Mouse (Mus musculus): ENCODE data around the gene Tfeb.
A peak's percentile ranks its signal among the peaks of the same experiment; 100 is the strongest.

Gene Tfeb

DNA sequence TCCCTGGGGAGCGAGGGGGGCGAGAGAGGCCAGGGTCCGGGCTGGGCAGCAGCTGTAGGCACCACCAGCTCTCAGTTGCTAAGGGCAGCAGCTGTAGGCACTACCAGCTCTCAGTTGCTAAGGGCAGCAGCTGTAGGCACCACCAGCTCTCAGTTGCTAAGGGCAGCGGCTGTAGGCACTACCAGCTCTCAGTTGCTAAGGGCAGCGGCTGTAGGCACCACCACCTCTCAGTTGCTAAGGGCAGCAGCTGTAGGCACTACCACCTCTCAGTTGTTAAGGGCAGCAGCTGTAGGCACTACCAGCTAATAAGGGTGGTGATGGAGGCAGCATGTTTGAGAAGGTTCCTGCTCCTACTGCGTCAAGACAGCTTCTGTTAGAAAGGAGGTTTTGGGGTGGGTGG lies 52.2 kb downstream of the Tfeb start:
- DNase-seq (ENCODE audit: low read depth): no peak

DNA sequence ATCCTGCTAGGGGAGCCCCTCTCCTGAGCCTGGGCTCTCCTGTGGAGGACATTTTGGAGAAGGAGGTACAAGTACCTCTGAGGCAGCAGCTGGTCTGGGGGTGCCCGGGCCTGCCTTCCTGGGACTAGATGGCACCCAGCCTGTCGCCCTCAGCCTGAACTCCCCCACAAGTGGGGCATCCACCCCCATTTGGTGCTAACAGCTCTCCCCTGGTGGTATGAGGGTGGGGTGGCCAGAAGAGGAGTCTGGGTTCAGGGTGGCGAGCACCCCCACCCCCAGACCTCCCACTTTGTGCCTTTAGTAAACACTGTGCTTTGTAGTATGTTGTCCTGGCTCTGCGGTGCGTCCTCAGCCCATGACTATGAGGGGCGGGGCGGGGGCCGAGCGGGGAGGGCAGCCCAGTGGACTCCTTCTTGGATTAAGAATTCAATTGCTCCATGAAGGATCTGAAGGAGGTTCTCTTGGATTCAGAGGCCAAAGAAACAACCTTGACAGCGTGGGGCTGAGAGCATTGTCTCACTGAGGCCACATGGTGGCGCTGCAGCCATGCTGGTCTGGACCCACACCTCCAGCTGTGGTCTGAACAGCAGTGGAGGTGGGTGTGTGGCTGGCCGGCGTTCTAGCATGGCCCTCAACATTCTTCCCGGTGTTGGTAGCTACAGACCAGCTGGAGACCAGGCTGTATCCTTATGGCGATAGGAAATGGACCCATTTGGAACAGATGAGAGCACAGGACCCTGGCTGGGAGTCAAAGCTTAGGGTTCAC lies 55.5 kb downstream of the Tfeb start:
- DNase-seq (ENCODE audit: low read depth): peak; percentile 71

DNA sequence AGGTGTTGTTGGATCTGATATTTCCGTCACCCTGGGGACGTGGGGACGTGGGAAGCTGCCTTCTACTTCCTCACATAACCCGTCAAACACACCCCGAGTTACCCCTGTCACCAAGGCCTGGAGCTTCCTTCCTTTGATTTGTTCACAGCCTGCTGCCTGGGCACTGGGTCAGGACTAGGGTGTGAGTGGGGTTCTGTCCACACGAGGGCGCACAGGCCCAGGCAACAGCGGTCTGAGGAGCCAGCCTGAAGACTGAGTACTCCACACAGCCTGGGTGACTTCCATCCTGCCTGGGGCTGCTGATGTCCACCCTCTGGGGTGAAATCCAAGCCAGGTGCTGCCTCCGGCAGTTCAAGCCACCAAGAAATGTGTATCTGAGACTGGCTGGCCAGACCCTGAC lies 56.5 kb downstream of the Tfeb start:
- DNase-seq (ENCODE audit: low read depth): peak; percentile 82

DNA sequence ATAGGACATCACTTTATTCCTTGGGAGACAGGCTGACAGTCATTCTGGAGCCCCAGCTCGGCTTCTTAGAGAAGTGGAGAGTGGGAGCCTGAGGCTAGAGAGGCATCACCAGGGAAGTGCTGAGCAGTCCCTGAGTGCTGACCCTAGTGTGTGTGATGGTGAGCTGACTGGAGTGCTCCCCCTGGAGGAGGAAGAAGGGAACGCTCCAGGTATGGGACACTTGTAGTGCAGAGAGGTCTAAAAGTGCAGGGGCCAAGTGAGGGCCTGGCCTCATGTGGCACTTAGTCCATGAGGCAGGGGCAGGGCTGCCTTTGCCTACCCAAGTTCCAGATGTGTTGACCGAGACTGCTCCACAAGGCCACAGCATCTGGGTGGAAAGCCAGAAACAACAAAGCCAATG lies 58.6 kb downstream of the Tfeb start:
- peak; percentile 66 for DNase-seq (ENCODE audit: low read depth)

DNA sequence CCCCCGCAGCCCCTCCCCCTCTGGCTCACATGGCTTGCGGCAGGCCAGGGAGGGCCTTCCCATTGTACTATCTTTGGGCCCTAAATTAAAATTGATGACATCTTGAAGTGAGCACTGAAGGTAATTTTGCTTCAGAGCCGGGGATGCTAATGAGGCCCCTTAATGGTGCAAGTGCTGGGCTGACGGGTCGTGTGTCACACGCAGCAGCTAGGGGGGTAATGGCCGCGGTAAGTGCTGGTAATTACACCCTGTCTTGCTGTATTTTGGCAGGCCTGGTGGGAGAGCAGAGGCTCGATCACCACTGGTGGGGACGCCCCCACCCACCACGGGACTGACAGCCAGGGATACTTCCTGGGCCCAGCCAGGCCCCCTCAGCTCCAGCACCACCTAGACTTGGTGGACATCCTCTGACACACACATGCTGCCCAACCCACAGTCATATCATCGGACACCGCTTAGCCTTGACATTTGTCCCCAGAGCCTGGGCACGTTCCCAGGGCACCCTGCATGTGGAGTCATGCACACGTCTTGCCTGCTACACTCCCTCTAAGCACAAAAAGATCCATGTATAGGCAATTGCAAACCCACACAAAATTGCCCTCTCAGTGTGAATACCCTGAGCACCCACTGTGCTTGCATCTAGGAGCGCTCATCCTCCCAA lies 59.5 kb downstream of the Tfeb start:
- DNase-seq (ENCODE audit: low read depth): no peak

DNA sequence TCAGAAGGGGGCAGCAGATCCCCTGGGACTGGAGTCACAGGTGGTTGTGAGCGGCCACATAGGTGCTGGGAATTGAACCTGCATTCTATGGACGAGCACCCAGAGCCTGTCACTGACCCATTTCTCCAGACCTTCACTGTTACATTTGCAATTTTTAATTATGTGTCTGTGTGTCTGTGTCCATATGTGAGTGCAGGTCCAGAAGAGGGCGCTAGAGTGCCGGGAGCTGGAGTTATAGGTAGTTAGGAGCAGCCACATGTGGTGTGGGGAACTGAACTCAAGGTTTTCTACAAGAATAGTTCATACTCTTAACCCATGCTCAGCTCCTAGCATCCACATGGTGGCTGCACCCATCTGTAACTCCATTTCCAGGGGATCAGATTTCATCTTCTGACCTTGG lies 60.1 kb downstream of the Tfeb start:
- peak; percentile 17 for DNase-seq (ENCODE audit: low read depth)

DNA sequence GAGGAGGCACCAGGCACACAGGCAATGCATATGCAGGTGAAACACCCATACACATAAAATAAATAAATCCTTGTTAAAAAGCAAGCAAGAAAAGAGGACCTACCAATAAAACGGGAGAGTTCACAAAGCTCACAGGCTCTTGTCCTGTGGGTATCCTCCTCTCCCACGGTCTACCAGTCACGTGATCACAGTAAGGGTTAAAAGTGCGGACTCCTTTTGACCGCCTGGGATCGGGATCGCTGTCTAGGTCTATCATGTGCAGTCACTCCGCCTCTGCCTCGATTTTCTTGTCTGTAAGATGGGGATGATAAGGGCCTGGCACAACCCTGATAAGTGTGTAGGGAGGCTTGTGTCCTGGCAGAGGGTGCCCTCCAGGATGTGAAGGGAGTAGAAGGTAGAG lies 60.6 kb downstream of the Tfeb start:
- no peak for DNase-seq (ENCODE audit: low read depth)

DNA sequence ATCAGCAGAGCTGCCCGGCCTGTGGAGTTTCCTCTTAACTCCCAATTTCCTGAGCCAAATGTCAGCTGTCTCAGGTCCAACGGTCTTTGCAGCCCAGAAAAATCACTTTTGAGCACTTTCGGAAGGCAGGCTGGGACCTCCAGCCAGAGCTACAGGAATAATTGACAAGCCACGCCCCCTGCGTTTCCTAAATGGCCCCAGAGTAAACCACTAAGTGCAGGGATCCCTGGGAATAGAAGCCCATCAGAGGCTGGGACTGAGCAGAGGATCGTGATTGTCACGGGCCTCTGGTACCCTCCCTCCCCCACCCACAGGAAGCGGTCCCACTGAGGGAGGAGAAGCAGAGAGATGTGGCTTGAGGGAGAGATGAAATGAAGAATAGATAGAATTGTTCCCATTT lies 66.0 kb downstream of the Tfeb start:
- DNase-seq (ENCODE audit: low read depth): no peak

DNA sequence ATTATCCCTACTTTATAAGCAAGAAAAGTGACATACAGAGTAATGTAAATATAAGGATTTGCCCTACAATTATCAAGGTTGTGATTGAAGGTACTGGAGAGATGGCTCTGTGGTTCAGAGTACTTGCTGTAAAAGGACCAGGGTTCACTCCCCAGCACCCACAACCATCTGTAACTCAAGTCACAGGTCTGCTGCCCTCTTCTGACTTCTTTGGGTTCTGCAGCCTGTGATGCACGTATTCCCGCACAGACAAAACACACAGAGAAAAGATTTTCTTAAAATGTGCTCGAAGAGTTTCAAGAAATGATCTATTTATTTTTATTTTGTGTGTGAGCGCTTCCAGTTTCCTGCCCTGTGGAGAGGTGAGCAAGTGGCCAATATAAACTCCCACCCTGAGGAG lies 66.8 kb downstream of the Tfeb start:
- DNase-seq (ENCODE audit: low read depth): no peak

DNA sequence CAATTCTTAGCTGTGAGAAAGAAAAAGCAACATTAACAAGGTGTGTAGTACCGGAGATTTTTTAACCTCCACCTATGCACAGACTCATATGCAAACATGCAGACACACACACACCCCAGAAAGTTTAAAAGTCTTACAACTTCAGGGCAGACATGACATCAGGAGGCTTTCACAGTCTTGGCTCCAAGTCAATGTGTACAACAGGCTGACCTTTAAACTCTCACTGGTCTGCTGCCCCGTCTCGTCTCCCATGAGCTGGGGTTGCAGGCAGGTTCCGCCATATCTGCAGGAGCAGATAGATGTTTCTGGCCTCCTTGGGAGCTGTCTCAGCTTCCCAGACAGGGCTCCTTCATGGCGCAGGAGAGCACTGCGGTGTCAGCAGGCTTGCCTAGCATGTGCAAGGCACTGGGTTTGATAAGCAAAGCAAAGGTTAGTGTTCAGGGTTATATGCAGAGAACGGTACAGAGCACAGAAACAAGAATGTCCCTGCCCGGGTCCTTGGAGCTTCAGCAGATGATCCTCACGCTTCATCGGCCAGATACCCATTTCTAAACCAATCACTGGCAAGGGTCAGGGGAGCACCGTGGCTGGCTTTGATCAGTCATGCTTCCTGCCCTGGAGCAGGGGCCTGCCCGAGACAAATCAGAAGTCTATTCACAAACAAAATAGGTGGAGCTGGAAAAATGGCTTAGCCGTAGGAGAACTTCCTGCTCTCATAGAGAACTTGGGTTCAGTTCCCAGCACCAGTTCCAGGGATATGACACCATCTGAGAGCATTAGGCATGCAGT lies 68.4 kb downstream of the Tfeb start:
- DNase-seq (ENCODE audit: low read depth): no peak

DNA sequence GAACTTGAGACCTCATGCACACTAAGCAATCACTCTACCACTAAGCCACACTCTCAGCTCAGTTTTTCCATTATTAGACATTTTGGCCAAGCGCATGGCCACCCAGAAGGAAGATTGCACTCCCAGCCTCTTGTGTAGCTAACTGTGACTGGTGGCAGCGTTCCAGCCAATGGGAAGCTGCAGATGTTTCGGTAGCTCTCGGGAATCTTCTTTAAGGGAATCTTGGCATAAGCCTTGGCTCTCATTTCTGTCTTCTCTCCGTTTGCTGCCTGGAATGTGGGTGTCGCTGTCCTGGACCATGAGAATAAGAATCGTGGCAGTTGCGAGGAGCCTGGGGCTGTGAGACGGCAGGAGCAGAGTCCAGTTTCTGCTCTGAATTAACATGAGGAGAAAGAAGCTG lies 69.4 kb downstream of the Tfeb start:
- DNase-seq (ENCODE audit: low read depth): no peak

DNA sequence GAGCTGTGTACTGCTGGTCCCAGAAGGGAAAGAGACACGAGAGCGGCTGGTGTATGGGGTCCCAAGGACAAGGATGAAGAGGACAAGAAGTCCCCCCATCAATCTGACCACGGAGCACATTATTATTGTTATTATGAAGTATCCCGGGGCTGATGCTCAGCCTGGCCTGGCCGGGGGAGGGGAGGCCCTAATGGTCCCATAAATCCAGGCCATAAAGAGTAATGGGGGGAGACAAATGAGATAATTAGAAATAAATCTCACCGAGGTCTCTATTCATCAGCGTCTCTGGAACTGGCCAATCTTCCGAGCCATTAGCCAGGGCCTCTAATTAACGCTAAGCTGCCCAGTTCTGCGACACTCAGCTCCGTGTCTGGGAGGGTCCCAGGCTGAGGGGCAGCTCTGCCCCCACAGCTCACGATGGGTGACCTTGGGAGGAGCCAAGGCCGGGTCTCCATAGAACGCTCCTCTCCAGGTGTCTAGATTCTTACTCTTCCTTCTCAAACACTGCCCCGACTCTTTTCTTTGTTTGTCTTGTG lies 74.5 kb downstream of the Tfeb start:
- DNase-seq (ENCODE audit: low read depth): no peak

DNA sequence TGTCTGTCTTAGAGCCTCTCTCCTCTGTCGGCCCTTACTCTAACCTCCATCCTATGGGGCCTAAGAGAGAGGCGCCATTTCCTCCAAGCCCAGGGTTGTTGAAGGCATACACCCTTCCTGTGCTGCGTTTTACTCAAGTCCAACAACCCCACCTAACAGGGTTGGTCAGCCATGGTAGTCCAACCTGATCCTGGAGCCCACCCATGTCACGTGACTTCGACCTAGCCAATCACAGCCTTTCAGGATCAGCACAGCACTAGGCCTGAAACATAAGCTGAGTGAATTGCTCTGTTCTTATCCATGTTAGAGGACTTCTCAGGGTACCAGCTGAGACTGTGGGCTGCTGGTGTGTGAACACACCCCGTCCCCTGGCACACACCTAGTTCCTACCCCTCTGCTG lies 75.4 kb downstream of the Tfeb start:
- DNase-seq (ENCODE audit: low read depth): no peak

DNA sequence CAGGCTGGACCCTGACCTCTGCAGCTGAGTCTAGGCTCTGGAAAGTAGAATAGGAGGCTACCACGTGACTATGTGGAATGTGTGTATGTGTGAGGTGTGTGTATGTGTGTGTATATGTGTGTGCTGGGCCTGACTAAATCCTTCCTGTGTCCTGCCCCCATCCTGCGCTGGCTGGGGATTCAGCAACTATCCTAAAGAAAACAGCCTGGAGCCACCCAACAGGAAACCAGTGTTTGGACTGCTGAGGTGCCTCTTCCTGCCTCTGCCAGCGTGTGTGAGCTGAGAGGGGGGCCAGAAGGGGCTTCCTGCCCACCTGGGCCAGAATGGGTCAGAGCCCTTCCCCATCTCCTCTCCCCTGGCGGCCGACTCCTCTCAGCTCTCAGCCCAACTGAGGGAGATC lies 76.8 kb downstream of the Tfeb start:
- DNase-seq (ENCODE audit: low read depth): no peak

DNA sequence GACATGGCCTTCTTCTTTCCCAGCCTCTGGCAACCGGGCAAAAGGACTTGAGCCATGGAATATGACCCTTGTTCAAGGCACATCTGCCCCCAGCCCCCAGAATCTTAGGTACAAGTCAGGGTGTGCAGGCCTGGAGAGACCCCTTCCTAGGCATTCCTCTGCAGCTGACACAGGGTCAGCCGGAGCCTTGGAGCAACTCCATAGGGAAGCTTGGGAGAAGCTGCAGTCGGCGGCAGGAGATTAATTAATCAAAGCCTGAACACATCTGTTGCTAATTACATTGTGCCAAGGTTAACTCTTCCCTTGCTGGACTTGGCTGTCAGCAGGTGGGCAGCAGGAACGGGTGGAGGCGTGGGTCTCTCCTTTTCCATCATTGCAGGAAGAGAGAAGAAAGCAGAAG lies 77.7 kb downstream of the Tfeb start:
- no peak for DNase-seq (ENCODE audit: low read depth)

DNA sequence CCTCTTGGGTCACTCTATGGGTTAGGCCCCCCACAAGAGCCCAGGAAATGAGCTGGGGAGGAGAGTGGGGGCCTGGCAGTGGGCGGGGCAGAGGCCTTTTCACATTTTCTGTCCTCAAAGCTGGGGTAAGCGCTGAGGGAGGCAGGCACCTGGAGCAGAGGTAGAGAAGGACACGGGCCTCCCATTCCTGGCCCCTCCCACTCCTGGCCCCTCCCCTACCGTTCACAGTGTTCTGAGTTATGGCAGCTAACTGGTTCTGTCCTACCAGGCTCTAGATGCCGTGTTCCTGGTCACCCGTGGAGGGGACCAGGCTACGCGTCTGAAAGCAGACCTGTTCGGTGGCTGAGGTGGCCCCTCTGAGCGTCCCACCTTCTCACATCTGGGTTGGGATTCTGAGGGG lies 78.6 kb downstream of the Tfeb start:
- no peak for DNase-seq (ENCODE audit: low read depth)

DNA sequence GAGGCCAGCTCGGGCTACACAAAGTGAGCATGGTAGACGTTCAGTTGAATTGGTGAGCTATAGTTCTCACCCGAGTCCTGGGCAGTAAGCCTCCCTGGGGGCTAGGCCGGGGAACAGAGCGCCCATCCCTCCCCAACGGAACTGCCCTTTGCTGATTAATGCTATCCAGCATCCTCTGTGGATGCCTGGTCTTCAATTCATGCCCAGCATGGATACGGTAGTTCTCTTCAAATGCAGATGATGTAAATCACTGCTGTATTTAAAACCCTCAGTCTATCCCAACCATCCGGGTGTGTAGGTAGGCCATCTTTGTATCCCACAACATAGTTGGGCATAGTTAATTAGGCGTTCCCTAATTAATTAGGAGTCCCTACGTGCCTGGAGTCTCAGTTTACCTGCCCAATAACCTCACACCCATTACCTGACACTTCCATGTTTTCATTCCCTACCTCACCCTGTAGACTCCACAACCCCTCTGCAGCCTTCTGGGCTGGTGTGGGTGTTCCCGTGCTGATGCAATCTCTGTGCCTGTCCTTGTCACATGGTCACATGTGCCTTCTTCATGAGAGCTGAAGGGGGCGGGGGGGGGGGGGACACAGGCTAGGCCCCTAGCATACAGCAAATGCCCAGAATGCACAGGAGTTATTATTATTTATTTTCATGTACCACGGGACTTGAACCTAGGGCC lies 81.4 kb downstream of the Tfeb start:
- DNase-seq (ENCODE audit: low read depth): no peak

DNA sequence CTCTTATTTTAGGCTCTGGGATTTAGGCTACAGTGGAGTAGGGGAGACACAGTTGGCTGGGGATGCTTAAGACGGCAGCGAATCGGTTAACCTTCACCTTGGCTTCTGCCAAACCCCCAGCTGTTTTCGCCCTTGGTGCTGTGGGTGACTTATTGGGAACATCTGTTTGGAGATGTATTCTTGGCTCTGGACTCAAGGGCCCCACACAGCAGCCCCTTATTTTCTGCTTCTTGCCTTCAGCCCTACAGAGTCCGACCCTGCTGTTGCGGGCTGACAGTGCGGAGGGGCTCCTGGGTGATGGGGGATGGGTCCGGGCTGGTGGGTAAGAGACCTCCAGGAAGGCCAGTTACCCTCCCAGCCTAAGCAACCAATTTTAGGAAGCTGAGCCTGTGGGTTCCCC lies 84.5 kb downstream of the Tfeb start:
- DNase-seq (ENCODE audit: low read depth): no peak

DNA sequence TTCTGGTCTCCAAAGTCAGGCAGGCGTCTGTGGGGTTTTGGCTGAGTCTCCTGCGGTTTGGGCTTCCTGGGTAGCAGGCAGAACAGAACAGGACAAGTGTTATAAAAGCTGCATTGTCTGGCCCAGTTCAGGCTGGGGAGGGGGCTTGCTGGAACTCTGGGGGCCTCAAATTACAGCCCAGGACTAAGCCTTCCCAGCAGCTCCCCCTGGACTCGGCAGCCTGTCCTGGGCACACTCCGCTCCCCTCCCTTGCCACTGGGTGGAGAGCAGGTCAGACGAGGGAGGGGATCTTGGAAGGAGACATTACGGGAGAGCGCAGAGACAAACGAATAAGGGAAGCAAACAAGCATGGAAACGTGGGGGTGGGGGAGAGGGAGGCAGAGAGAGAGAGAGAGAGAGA lies 94.3 kb downstream of the Tfeb start:
- no peak for DNase-seq (ENCODE audit: low read depth)

DNA sequence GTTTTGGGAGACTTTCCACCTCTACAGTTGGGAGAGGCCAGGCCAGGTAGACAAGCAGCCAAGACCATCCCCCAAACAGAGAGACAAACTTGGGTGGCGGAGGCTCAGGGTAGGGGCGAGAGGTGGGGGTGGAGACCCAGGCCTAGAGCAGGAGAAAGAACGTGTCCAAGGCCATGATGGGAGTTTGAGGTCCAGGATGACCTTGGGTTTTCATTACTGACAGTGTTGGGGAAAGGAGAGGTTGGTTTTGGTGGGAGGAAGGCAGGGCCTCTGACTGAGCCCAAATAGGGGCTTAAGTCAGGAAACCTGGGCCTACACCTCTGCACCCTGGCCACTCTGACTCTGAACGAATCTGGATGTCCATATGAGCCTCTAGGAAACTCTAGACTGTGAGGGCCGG lies 94.9 kb downstream of the Tfeb start:
- no peak for DNase-seq (ENCODE audit: low read depth)

DNA sequence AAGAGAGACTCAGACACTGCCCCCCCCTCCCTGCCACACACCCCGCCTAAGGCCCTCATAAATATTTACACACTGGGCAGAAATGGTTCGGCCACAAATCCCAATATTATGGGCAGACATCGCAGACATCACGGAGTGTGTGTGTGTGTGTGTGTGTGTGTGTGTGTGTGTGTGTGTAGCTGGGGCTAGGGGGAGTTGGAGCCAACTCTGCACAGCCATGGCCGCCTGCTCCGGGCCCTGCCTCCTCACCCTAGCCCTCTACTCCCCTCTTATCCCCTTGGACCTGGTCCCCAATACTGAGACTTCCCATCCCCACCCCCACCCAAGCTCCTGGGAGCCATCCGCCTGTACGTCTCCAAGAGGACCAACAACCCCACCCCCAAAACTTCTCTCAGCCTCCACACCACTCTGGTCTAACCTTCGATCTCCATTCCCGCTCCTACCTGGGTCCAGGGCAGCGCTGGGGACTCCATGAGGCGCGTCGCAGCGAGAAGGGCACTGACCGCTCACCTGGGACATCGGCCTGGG lies 95.7 kb downstream of the Tfeb start:
- peak; percentile 21 for DNase-seq (ENCODE audit: low read depth)

DNA sequence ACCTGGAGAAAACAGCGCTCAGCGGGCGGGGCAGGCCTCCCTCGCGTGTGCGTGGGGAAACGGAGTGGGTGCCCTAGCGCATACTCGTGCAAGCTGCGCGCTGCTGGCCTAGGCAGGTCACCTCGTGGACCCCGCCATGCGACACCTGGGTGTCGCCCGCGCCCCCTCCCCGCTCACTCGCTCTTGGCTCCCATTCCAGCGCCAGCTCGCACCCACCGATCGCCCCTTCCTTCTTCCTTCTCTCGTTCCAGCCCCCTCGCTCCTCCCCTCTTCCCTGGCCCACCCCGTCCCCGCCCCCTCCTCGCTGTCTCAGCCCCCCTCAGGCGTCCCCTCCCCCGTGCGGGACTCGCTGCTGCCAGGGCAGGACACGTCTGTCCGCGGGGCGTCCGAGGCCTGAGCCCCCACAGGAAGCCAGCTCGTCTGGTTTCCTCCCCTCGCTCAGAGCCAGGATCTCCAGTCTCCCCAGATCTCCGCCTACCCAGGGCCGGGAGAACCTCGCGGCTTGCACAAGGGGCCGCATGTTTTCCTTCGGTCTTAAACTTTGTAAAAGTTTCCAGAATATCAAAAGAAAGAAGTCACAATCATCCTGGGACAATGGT lies 96.3 kb downstream of the Tfeb start:
- DNase-seq (ENCODE audit: low read depth): peak; percentile 19

Data from naive thymus-derived CD4-positive, alpha-beta T cell, adult 2 months (primary cell).